Mouse (Mus musculus) cerebellum, postnatal 10 days (tissue): ENCODE measurements around the gene Clic6.
"Not testable (repeated sequence)": the region's sequence is repeated elsewhere in the genome, so short reads cannot be mapped to it uniquely, and the experiment has no call there.

Experiments
- DNase-seq, 2 experiments: peaks; one replicate each; pipeline ENCODE4 v3.0.0; 2021; ENCODE audit warnings: mixed read lengths in 2 of 2

Clic6 gene

GRCm38 (mm10) chr16:92472898-92473297 lies 12.6 kb upstream of the Clic6 start:
- no peak for DNase-seq

DNA sequence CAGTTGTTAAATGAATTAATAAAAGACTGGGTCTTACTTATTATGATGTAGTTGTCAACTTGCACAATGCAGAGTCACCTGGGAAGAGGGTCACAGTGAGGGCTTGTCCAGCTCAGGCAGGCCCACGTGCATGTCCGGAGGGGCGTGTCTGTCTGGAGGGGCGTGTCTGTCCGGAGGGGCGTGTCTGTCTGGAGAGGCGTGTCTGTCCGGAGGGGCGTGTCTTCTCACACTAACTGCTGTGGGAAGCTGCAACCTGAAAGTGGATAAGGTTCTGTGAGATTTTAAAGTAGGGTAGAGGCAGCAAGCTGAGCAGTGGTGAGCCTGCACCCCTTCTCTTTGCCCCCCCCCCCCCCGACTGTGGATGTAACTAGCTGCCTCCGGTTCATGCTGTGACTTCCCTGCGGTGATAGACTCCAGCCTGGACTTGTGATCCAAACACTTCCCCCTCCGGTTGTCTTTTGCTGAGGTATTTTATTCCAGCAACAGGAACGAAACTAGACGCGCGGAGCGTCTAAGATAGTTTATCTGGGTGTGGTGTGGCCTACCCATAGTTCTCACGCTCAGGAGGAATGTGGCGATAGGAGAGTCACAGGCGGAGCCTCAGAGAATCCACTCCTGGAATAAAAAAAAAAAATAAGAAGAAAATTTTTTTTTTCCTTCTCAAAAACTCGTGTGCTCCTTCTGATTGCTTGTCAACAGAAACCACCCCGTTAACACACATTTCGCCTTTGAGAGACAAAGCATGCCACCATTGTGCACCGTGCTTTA lies 10.3 kb upstream of the Clic6 start:
- DNase-seq: no peak

GRCm38 (mm10) chr16:92478561-92479150 lies 6.9 kb upstream of the Clic6 start:
- peak; percentile 80 to 84 for DNase-seq

DNA sequence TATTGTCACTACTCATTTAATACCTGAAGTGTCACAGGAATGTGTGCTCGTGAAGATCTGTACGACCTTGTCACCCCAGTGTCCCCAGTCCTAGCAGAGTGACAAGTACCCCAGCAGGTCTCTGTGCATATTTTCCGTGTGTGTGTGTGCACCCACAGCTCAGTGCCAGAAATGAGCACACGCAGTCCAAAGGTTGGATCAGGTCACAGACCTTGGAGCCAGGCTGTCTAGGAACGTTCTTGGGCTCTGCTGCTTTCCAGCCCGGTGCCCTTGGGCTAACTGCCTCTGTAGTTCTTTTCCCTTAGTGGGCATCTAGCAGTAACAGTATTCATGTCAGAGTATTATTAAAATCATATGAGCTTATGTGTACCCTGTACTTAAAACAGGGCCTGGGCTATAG lies 1.6 kb downstream of the Clic6 start:
- no peak for DNase-seq

- peak; percentile 70 to 78 for DNase-seq
Measured at GRCm38 (mm10) chr16:92487489-92487888, 2.0 kb downstream of the Clic6 start.

DNA sequence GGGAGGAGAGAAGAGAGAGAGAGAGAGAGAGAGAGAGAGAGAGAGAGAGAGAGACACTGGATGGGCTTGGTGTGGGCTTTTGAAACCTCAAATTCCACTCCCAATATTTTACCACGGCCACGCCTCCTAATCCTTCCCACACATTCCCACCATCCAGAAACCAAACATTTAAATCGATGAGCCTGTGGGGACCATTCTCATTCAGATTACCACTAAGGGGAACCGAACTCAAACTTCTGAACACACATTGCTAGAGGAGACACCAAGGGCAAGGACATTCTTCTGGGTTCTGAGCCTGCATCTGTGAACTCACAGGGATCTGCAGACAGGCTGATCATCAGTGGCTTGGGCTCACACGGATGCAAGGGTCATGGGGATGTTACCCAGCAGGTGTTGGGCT lies 2.9 kb downstream of the Clic6 start:
- no peak for DNase-seq

GRCm38 (mm10) chr16:92489356-92489755 lies 3.8 kb downstream of the Clic6 start:
- no peak for DNase-seq

GRCm38 (mm10) chr16:92497851-92498588 lies 12.5 kb downstream of the Clic6 start:
- peak in 1 of 2 experiments; percentile 25 for DNase-seq

GRCm38 (mm10) chr16:92498589-92498981 lies 13.0 kb downstream of the Clic6 start:
- DNase-seq: peak; percentile 28 to 31

DNA sequence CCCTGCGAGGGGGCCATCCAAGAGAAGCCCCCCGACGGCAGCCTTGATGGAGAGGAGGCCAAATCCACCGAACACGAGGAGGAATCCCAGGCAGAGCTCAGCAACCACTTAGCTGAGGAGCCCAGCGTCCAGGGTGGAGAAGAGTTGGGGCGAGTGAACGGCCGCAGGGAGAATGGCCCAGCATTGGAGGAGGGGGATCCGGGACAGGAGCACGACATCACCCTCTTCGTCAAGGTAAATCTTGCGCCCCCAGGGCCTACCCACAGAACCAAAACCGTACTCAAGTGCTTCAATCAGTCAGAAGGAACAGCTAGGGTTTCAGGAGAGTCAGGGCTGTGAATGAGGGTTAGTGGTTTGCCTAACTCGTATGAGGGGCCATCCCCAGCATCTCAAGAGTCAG lies 13.8 kb downstream of the Clic6 start:
- no peak for DNase-seq

GRCm38 (mm10) chr16:92500534-92500933 lies 15.0 kb downstream of the Clic6 start:
- no peak for DNase-seq

DNA sequence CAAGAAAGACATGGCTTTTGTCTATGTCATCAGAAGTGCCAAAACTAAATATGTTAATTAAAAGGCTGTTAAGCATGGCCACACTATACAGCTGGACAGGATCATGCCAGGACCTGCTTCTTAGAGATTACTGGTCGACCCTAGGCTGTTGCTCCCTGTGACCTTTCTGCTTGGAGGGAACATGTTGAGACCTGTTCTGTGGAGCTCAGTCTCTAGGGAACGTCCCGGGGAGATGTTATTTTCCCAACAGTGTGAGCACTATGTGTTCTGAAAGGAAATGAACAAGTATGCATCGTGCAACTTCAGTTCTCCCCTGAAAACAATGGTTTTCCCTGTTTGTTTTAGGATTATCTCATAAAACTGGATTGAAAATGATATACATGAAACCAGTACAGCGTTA lies 17.6 kb downstream of the Clic6 start:
- DNase-seq: no peak

DNA sequence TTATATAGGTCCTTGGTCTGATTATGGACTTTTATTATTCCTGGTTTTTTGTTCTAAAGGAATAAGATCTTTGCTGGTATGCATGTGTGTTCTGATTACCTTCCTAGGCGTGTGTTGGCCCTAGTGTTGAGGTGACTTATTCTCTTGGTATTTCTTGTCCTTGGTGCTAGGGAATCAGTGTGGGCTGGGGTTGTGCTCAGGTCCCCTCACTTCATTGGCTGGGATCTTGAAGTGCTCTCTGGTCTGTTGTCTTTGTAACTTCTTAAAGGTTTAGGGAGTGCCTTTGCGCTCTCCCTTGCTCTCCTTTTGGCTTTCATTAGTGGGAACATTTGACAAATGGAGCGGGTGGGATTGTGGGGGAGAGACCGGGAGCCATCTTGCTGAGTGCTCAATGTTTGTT lies 22.0 kb downstream of the Clic6 start:
- DNase-seq: no peak

GRCm38 (mm10) chr16:92510835-92511772 lies 25.6 kb downstream of the Clic6 start:
- DNase-seq: peak; percentile 89 to 92

GRCm38 (mm10) chr16:92511773-92512391 lies 26.3 kb downstream of the Clic6 start:
- DNase-seq: peak; percentile 79 to 80

GRCm38 (mm10) chr16:92514896-92515295 lies 29.4 kb downstream of the Clic6 start:
- not testable (repeated sequence) for DNase-seq

DNA sequence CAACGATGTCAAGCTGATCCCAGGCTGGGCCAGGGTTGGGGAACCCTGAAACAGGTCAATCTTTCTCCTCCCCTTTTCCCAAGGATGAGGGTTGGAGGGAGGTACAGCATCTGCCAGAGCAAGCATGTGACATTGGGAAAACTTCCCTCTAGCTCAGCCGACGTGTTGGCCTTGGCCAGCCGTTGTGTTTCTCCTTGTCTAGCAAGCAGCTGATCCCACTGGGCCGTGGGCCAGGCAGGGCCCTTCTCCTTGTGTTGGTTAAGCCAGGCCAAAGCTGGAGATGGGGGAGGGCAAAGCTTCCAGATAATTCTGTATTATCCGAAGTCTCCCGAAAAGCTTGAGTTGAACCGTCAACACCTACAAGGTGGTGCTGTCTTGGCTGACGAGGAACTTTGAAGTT lies 30.6 kb downstream of the Clic6 start:
- DNase-seq: peak; percentile 88 to 92

GRCm38 (mm10) chr16:92518718-92519117 lies 33.2 kb downstream of the Clic6 start:
- no peak for DNase-seq

- peak; percentile 65 to 66 for DNase-seq
Measured at GRCm38 (mm10) chr16:92519820-92520492, 34.4 kb downstream of the Clic6 start.

GRCm38 (mm10) chr16:92523351-92523750 lies 37.8 kb downstream of the Clic6 start:
- no peak for DNase-seq

DNA sequence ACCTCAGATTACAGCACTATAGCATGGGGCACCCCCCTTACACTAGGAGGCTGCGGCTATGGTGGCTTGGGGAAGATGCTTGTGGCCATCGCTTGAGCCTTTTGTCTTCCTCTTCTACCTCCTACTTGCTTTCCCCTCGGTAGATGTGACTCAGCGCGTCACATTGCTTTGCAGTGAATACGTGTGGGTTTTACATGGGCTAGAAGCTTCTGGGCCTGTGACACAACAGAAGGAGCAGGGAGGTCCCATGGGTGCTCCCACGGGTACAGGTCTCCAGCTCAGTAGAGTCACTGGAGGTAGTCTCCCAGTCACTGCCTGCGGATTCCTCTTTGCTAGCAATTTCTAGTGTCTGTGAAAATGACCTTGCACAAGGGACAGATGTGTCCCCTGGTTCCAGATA lies 39.1 kb downstream of the Clic6 start:
- DNase-seq: no peak

DNA sequence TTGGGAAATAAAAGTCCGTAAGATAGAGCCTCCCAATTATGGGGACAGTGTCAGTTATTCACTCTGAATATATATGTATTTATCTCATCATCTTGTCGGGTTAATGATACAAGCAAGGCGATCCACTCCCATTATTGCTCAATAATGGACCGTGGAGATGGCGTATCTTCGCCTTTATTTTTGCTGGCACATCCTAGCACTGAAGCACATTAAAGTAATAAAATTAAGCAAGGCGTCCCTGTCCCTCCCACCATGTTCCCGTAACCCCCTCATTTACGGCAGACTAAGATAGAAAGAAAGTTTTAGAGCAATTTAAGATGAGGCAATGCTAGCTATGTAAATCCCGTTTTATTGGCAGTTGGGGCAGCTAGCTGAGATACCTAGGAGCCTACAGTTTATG lies 40.4 kb downstream of the Clic6 start:
- no peak for DNase-seq
